Mouse (Mus musculus): Measurements from ENCODE around the gene Unc119. TPM values are rescaled to one million over a fixed set of nuclear protein-coding genes. Genes with fewer than 3 reads are reported as not detected.

Unc119 gene
- total and polyA plus RNA-seq, 3 experiments, result 4.6 to 16.8 (median 4.9) TPM

GRCm38 (mm10) chr11:78380351-78380750, 37.1 kb downstream of the Unc119 start:
- Histone ChIP-seq H3K27ac (no peak overlapping the region), H3K4me1 (ENCODE audit: control insufficient read depth, insufficient read depth, low read length) (no peaks in the 10 kb centered on the region), H3K9ac (ENCODE audit: low read depth, low read length) (no peak overlapping the region), H3K36me3 (ENCODE audit: control insufficient read depth, insufficient read depth, low read length) (no peaks in the 10 kb centered on the region), H3K4me3 (no peak overlapping the region), H3K27me3 (ENCODE audit: control insufficient read depth, insufficient read depth, low read length) (no peaks in the 10 kb centered on the region; the same call in 1 of the 2 replicates), H3K79me2 (replicated peaks; ENCODE audit: control insufficient read depth, insufficient read depth, low read length) (no peaks in the 10 kb centered on the region)
- DNase-seq, result no peak
- intact Hi-C loops (cut with DNase I), result no loop called here
- 50% methylated on average over 4 of the region's 4 CpGs for WGBS
- no peak for TF ChIP-seq CTCF (IDR thresholded peaks at IDR 0.05)

GRCm38 (mm10) chr11:78380996-78381395, 37.7 kb downstream of the Unc119 start:
- no peak for DNase-seq
- H3K4me1 ChIP-seq (ENCODE audit: control insufficient read depth, insufficient read depth, low read length), result no peaks in the 10 kb centered on the region
- TF ChIP-seq CTCF (IDR thresholded peaks at IDR 0.05), result no peak
- TF ChIP-seq POLR2A (IDR thresholded peaks at IDR 0.05; ENCODE audit: insufficient read depth, low read depth, low read length), result no peak
- H3K36me3 ChIP-seq (ENCODE audit: control insufficient read depth, insufficient read depth, low read length), result no peaks in the 10 kb centered on the region
- no peaks in the 10 kb centered on the region for H3K79me2 ChIP-seq (replicated peaks; ENCODE audit: control insufficient read depth, insufficient read depth, low read length)
- H3K9ac ChIP-seq (ENCODE audit: low read depth, low read length), result no peak overlapping the region
- H3K27me3 ChIP-seq (ENCODE audit: control insufficient read depth, insufficient read depth, low read length), result no peaks in the 10 kb centered on the region; the same call in 1 of the 2 replicates
- intact Hi-C loops (cut with DNase I), result no loop called here
- WGBS, result 72% methylated on average over 3 of the region's 3 CpGs
- no peak overlapping the region for H3K4me3 ChIP-seq
- no peak overlapping the region for H3K27ac ChIP-seq

- H3K27ac ChIP-seq, result no peak overlapping the region
- H3K79me2 ChIP-seq (replicated peaks; ENCODE audit: control insufficient read depth, insufficient read depth, low read length), result no peaks in the 10 kb centered on the region
- H3K36me3 ChIP-seq (ENCODE audit: control insufficient read depth, insufficient read depth, low read length), result no peaks in the 10 kb centered on the region
- TF ChIP-seq CTCF (IDR thresholded peaks at IDR 0.05) (no peak), EP300 (IDR thresholded peaks at IDR 0.05; ENCODE audit: insufficient read depth, low read depth, low read length) (no peak), POLR2A (IDR thresholded peaks at IDR 0.05; ENCODE audit: insufficient read depth, low read depth, low read length) (no peak)
- WGBS, result 60% methylated on average over 7 of the region's 7 CpGs
- no peaks in the 10 kb centered on the region; the same call in 1 of the 2 replicates for H3K27me3 ChIP-seq (ENCODE audit: control insufficient read depth, insufficient read depth, low read length)
- H3K4me3 ChIP-seq, result no peak overlapping the region
- H3K4me1 ChIP-seq (ENCODE audit: control insufficient read depth, insufficient read depth, low read length), result no peaks in the 10 kb centered on the region
- no peak overlapping the region for H3K9ac ChIP-seq (ENCODE audit: low read depth, low read length)
- intact Hi-C loops (cut with DNase I), result no loop called here
- no peak for DNase-seq
Measured at GRCm38 (mm10) chr11:78382286-78382685, 39.0 kb downstream of the Unc119 start.

- intact Hi-C loops (cut with DNase I), result no loop called here
- H3K4me1 ChIP-seq (ENCODE audit: control insufficient read depth, insufficient read depth, low read length), result no peaks in the 10 kb centered on the region
- no peak overlapping the region for H3K27ac ChIP-seq
- no peak for DNase-seq
- no peak for TF ChIP-seq POLR2A (IDR thresholded peaks at IDR 0.05; ENCODE audit: insufficient read depth, low read depth, low read length)
- no peak for TF ChIP-seq CTCF (IDR thresholded peaks at IDR 0.05)
- TF ChIP-seq EP300 (IDR thresholded peaks at IDR 0.05; ENCODE audit: insufficient read depth, low read depth, low read length), result no peak
- no peaks in the 10 kb centered on the region; the same call in 1 of the 2 replicates for H3K27me3 ChIP-seq (ENCODE audit: control insufficient read depth, insufficient read depth, low read length)
- H3K36me3 ChIP-seq (ENCODE audit: control insufficient read depth, insufficient read depth, low read length), result no peaks in the 10 kb centered on the region
- no peak overlapping the region for H3K4me3 ChIP-seq
- H3K79me2 ChIP-seq (replicated peaks; ENCODE audit: control insufficient read depth, insufficient read depth, low read length), result no peaks in the 10 kb centered on the region
- no peak overlapping the region for H3K9ac ChIP-seq (ENCODE audit: low read depth, low read length)
- WGBS, result 41% methylated on average over 5 of the region's 5 CpGs
Measured at GRCm38 (mm10) chr11:78382701-78383100, 39.4 kb downstream of the Unc119 start.

DNA sequence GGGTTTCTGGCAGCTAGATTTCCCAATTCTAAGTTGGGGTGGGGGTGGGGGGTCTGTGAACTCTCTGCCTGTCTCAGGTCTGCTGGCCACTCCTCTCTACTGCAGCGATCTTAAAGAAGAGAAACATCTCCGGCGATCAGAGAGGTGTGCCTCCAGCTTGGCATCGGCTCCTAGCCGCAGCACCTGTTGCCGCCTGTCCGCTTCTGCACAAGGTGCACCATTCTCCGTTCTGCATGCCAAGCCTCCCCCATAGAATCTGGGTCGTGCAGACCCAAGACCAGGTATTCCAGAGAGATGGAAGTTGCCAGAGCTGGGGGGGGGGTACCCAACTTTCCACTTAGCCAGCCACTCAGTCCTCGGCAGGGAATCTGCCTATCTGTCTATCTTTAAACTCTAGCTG, 42.5 kb downstream of the Unc119 start:
- Histone ChIP-seq H3K79me2 (replicated peaks; ENCODE audit: control insufficient read depth, insufficient read depth, low read length) (no peaks in the 10 kb centered on the region), H3K9ac (ENCODE audit: low read depth, low read length) (no peak overlapping the region), H3K4me3 (no peak overlapping the region), H3K36me3 (ENCODE audit: control insufficient read depth, insufficient read depth, low read length) (no peaks in the 10 kb centered on the region), H3K27me3 (ENCODE audit: control insufficient read depth, insufficient read depth, low read length) (no peaks in the 10 kb centered on the region), H3K4me1 (ENCODE audit: control insufficient read depth, insufficient read depth, low read length) (no peaks in the 10 kb centered on the region), H3K27ac (no peak overlapping the region)
- no peak for DNase-seq
- intact Hi-C loops (cut with DNase I), result no loop called here
- 77% methylated on average over 10 of the region's 10 CpGs for WGBS
- TF ChIP-seq EP300 (IDR thresholded peaks at IDR 0.05; ENCODE audit: insufficient read depth, low read depth, low read length) (no peak), CTCF (IDR thresholded peaks at IDR 0.05) (no peak), POLR2A (IDR thresholded peaks at IDR 0.05; ENCODE audit: insufficient read depth, low read depth, low read length) (no peak)

- Histone ChIP-seq H3K4me1 (ENCODE audit: control insufficient read depth, insufficient read depth, low read length) (no peaks in the 10 kb centered on the region), H3K4me3 (no peak within 1 kb of the TSS), H3K9ac (ENCODE audit: low read depth, low read length) (no peak within 1 kb of the TSS), H3K79me2 (replicated peaks; ENCODE audit: control insufficient read depth, insufficient read depth, low read length) (no peaks in the 10 kb centered on the region), H3K36me3 (ENCODE audit: control insufficient read depth, insufficient read depth, low read length) (no peaks in the 10 kb centered on the region), H3K27ac (no peak within 1 kb of the TSS), H3K27me3 (ENCODE audit: control insufficient read depth, insufficient read depth, low read length) (no peaks in the 10 kb centered on the region)
- 76% methylated on average over 14 of the region's 14 CpGs for WGBS
- intact Hi-C loops (cut with DNase I), result no loop called here
- DNase-seq, result no peak
- no peak for TF ChIP-seq EP300 (IDR thresholded peaks at IDR 0.05; ENCODE audit: insufficient read depth, low read depth, low read length)
- TF ChIP-seq CTCF (IDR thresholded peaks at IDR 0.05), result no peak
- no peak for TF ChIP-seq POLR2A (IDR thresholded peaks at IDR 0.05; ENCODE audit: insufficient read depth, low read depth, low read length)
Measured at GRCm38 (mm10) chr11:78386508-78387043, 43.3 kb downstream of the Unc119 start, which contains the start of gene Foxn1. Gene Foxn1 (minus strand): TSS chr11:78386558.

Data from heart, adult 2 months (tissue).